Mouse (Mus musculus) lung, embryonic 14.5 days (tissue): ENCODE measurements around the gene Tln2. TPM values are rescaled to one million over a fixed set of nuclear protein-coding genes. Genes with fewer than 3 reads are reported as not detected.

Source experiments
- ATAC-seq: fragments of 200-750 bp; cut with Nextera tagmentation; 2 replicates; pipeline ENCODE4 v1.8.0; 2017; ENCODE audit warnings: mild to moderate bottlenecking, moderate TSS enrichment, moderate library complexity; ENCODE audit not compliant: insufficient read depth
- DNase-seq: peaks from one replicate; pipeline ENCODE4 v3.0.0-alpha.2; 2015
- H3K27ac ChIP-seq: fragments of 300-500 bp; sonication (generic); 2 replicates; pipeline ENCODE4 v1.5.1; 2014; ENCODE audit warnings: low read depth, mild to moderate bottlenecking, moderate library complexity
- H3K27me3 ChIP-seq: fragments of 300-500 bp; sonication (generic); 2 replicates; pipeline ENCODE4 v1.6.1; 2014; ENCODE audit warnings: low read length, control low read depth; ENCODE audit not compliant: insufficient read depth
- H3K36me3 ChIP-seq: fragments of 300-500 bp; sonication (generic); 2 replicates; pipeline ENCODE4 v1.6.1; 2014; ENCODE audit warnings: control low read depth; ENCODE audit not compliant: insufficient read depth
- H3K4me1 ChIP-seq: fragments of 300-500 bp; sonication (generic); 2 replicates; pipeline ENCODE4 v1.6.1; 2014; ENCODE audit warnings: antibody characterized with exemption, control low read depth; ENCODE audit not compliant: insufficient read depth
- H3K4me2 ChIP-seq: fragments of 300-500 bp; sonication (generic); 2 replicates; pipeline ENCODE4 v1.6.1; 2014; ENCODE audit warnings: mild to moderate bottlenecking
- H3K4me3 ChIP-seq: fragments of 300-500 bp; sonication (generic); 2 replicates; pipeline ENCODE4 v1.5.1; 2014; ENCODE audit warnings: low read depth, low read length
- H3K9ac ChIP-seq: fragments of 300-500 bp; sonication (generic); 2 replicates; pipeline ENCODE4 v1.6.1; 2014
- H3K9me3 ChIP-seq: fragments of 300-500 bp; sonication (generic); 2 replicates; pipeline ENCODE4 v1.6.1; 2016; ENCODE audit warnings: low read depth, low read length, control low read depth
- CTCF ChIP-seq: IDR thresholded peaks from 2 replicates; pipeline ENCODE4 v1.5.1; 2016; ENCODE audit warnings: antibody characterized with exemption, low read depth
- WGBS: fragments of 180-500 bp; shearing (Covaris S2); extraction: QIAGEN DNeasy Blood & Tissue Kit; methylation state at CpG from one replicate; pipeline ENCODE4 v1.1.7; 2014; 5-methylcytosine and 5-hydroxymethylcytosine counted together
- polyA plus RNA-seq: library from polyadenylated mRNA; unstranded; fragments of >200 nt; fragmentation: Nextera tagmentation; extraction: Ambion mirVana; gene quantifications from 2 replicates; pipeline ENCODE4 v1.2.1, GENCODE M21; 2014

The Tln2 gene
- polyA plus RNA-seq, 1 experiment from 2014 or later: 19.1 TPM

- no peak for DNase-seq
- Histone ChIP-seq H3K9ac (no peak overlapping the region), H3K27ac (no peak overlapping the region), H3K4me3 (no peak overlapping the region), H3K4me2 (no peak overlapping the region), H3K36me3 (no peaks in the 10 kb centered on the region), H3K9me3 (no peaks in the 10 kb centered on the region), H3K27me3 (no peaks in the 10 kb centered on the region), H3K4me1 (no peaks in the 10 kb centered on the region)
- ATAC-seq: no peak
- TF ChIP-seq CTCF: no peak
- 67% methylated on average over 5 of the region's 5 CpGs for WGBS
Observed at GRCm38 (mm10) chr9:67300769-67301168, 258.7 kb downstream of the Tln2 start.

GRCm38 (mm10) chr9:67300346-67300745 is 259.2 kb downstream of the Tln2 start:
- Histone ChIP-seq H3K9ac (no peak overlapping the region), H3K4me2 (no peak overlapping the region), H3K4me1 (no peaks in the 10 kb centered on the region), H3K4me3 (no peak overlapping the region), H3K27me3 (no peaks in the 10 kb centered on the region), H3K27ac (no peak overlapping the region), H3K9me3 (no peaks in the 10 kb centered on the region), H3K36me3 (no peaks in the 10 kb centered on the region)
- TF ChIP-seq CTCF: no peak
- WGBS: 30% methylated on average over 3 of the region's 3 CpGs
- no peak; the same call in 1 of the 2 replicates for ATAC-seq
- DNase-seq: no peak

GRCm38 (mm10) chr9:67299164-67299563 is 260.3 kb downstream of the Tln2 start:
- no peak overlapping the region for H3K27ac ChIP-seq
- no peak for TF ChIP-seq CTCF
- no peak overlapping the region for H3K4me3 ChIP-seq
- no peaks in the 10 kb centered on the region for H3K27me3 ChIP-seq
- no peaks in the 10 kb centered on the region for H3K4me1 ChIP-seq
- H3K9ac ChIP-seq: no peak overlapping the region
- ATAC-seq (no peak), DNase-seq (peak; percentile 44)
- 76% methylated on average over 6 of the region's 6 CpGs for WGBS
- H3K36me3 ChIP-seq: no peaks in the 10 kb centered on the region
- no peak overlapping the region for H3K4me2 ChIP-seq
- H3K9me3 ChIP-seq: no peaks in the 10 kb centered on the region

- Histone ChIP-seq H3K9me3 (no peaks in the 10 kb centered on the region), H3K4me2 (no peak overlapping the region), H3K4me3 (no peak overlapping the region), H3K4me1 (0 out of 2 replicates have a peak, but pooled peaks cover 4% of the 10 kb centered on the region), H3K27ac (no peak overlapping the region), H3K36me3 (no peaks in the 10 kb centered on the region), H3K27me3 (no peaks in the 10 kb centered on the region; the same call in 1 of the 2 replicates), H3K9ac (no peak overlapping the region)
- DNase-seq (no peak), ATAC-seq (no peak)
- 74% methylated on average over 6 of the region's 6 CpGs for WGBS
- TF ChIP-seq CTCF: no peak
Observed at GRCm38 (mm10) chr9:67297236-67297889, 262.1 kb downstream of the Tln2 start.

- Histone ChIP-seq H3K9me3 (no peaks in the 10 kb centered on the region), H3K36me3 (0 out of 2 replicates have a peak, but pooled peaks cover 3% of the 10 kb centered on the region), H3K4me1 (0 out of 2 replicates have a peak, but pooled peaks cover 3% of the 10 kb centered on the region), H3K9ac (no peak overlapping the region), H3K27me3 (peaks cover 15% of the 10 kb centered on the region; the same call in 1 of the 2 replicates), H3K4me2 (no peak overlapping the region), H3K4me3 (no peak overlapping the region), H3K27ac (peak overlapping the region; percentile 48; the same call in 1 of the 2 replicates)
- TF ChIP-seq CTCF: no peak
- peak; percentile 69 for ATAC-seq
- DNase-seq: peak; percentile 52
- WGBS: 27% methylated on average over 4 of the region's 4 CpGs
Observed at GRCm38 (mm10) chr9:67287457-67287856, 272.0 kb downstream of the Tln2 start.

GRCm38 (mm10) chr9:67286801-67287200 is 272.7 kb downstream of the Tln2 start:
- 39% methylated on average over 3 of the region's 3 CpGs for WGBS
- DNase-seq (peak; percentile 86), ATAC-seq (peak; percentile 64; the same call in 1 of the 2 replicates)
- Histone ChIP-seq H3K27me3 (peaks cover 18% of the 10 kb centered on the region; the same call in 1 of the 2 replicates), H3K4me1 (peaks cover 7% of the 10 kb centered on the region; the same call in 1 of the 2 replicates), H3K36me3 (0 out of 2 replicates have a peak, but pooled peaks cover 3% of the 10 kb centered on the region), H3K4me2 (no peak overlapping the region), H3K9me3 (no peaks in the 10 kb centered on the region), H3K9ac (no peak overlapping the region), H3K27ac (peak overlapping the region; percentile 48; the same call in 1 of the 2 replicates), H3K4me3 (no peak overlapping the region)
- TF ChIP-seq CTCF: no peak

GRCm38 (mm10) chr9:67285544-67285943 is 274.0 kb downstream of the Tln2 start:
- Histone ChIP-seq H3K27ac (no peak overlapping the region), H3K4me1 (peaks cover 7% of the 10 kb centered on the region; the same call in 1 of the 2 replicates), H3K9me3 (no peaks in the 10 kb centered on the region), H3K4me2 (no peak overlapping the region), H3K36me3 (0 out of 2 replicates have a peak, but pooled peaks cover 3% of the 10 kb centered on the region), H3K9ac (no peak overlapping the region), H3K4me3 (no peak overlapping the region), H3K27me3 (peaks cover 18% of the 10 kb centered on the region; the same call in 1 of the 2 replicates)
- TF ChIP-seq CTCF: peak; percentile 37
- WGBS: 47% methylated on average over 3 of the region's 3 CpGs
- no peak for ATAC-seq
- DNase-seq: peak; percentile 38
